Mouse (Mus musculus): Measurements from ENCODE around the gene Ctla4. TPM values are rescaled to one million over a fixed set of nuclear protein-coding genes. Genes with fewer than 3 reads are reported as not detected.

Ctla4 gene
- under 1 TPM in 1 of 2 experiments, not detected in 1; 0.13 TPM for total RNA-seq (2021)
- long read RNA-seq, experiment 1, result 0 reads
- long read RNA-seq, experiment 2, result 0 reads

GRCm38 (mm10) chr1:60886981-60887380, at the start of gene Ctla4:
Gene Ctla4 (plus strand): TSS chr1:60887000.
- no peak for DNase-seq
- intact Hi-C loops (cut with DNase I), result no loop called here

DNA sequence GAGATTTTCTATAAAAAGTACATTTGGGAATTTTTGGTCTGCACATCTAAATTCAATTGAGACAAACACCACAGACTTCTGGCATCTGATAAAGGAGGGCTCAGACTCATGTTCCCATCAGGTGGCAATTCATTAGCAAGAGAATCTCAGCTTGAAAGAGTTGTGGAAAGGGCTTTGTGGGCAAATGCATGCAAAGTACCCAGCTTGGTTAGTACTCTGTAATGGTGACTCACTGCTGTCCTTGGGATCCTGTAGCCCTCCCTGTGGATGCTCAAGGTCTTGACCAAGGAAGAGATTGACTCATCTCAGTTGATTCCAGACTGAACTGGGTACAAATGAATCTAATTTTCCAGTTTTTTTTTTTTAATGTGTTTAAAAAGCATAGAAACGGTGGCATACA, 47.6 kb upstream of the Ctla4 start:
- no peak for DNase-seq
- intact Hi-C loops (cut with DNase I), result no loop called here

DNA sequence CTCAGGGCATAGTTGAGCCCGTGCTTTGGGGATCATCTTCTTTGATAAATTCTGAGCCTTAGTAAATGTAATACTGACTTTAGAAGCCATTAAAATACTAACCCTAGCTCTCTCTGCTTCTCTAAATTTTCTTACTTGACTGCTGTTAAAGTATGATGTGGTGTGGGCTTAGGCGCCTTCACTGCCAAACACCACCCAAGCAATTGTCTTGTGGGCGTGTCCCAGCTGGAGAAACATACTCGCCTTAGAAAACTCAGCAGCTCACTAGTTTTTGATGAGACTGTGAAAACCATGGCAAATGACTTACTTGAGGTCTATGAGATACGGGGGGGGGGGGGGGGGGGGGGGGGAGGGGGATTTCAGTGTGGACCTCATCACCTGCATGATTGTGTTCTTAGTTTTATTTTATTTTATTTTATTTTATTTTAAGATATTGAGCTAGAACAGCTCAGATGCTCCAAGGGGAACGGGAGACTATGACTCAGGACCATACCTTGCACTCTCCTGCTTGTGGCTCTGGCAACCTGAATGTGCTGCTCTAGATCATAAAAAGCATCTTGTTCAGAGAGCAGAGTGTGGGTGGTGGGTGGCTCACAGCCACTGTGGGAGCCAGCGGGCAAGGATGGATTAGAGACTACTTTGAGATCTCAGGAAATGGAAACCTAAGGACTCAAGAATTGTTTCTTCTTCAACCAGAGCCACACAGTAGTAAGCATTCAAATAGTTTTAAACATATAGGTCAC, 41.3 kb upstream of the Ctla4 start:
- intact Hi-C loops (cut with DNase I), result no loop called here
- no peak for DNase-seq

DNA sequence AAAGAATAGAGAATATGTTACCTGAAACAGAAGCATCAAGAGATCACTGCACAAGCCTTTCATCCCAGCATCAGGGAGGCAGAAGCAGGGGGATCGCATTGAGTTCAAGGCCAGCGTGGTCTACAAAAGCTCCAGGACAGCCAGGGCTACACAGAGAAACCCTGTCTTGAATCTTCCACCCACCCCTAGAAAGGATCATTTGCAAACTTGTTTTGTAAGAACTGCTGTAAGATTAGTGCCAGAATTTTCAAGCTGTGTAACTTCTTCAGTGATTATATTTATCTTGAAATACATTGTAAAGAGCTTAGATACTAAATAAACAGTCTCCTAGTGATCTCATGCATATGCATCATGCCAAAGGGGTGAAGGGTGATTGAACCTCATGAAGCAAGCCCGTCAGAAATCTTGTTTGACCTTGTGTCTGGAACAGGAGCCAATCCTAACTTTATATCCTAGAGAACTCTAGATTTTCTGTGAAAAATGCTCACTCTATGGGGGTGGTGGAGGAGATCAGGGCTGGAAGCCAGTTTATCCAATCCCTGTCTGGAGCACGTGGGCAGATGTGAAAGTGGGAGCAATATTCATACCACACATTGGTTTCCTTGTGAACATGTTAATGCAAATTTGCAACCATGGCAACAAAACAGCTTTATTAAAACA, 40.1 kb upstream of the Ctla4 start:
- intact Hi-C loops (cut with DNase I), result no loop called here
- DNase-seq, result no peak

- no peak for DNase-seq
- intact Hi-C loops (cut with DNase I), result no loop called here
Measured at GRCm38 (mm10) chr1:60849112-60849511, 37.7 kb upstream of the Ctla4 start.

DNA sequence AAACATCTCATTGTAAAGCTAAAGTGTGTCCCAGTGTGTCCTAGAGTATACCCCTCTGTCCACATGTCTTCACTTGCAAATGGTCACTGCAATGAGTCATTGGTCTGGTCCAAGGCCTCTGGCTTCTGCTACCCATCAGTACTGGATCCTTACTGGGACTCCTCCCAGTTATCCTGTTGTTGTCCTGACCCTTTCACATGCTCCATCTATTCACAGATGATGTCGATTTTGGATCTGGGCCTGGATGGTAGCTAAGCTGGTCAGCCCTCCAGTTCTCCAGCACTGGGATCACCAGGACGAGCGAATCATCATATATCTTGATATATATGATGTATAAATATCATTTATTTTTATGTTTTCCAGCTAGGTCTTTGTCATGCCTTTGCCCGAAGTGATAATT, 37.0 kb upstream of the Ctla4 start:
- intact Hi-C loops (cut with DNase I), result loop anchor here (10.0 kb wide), 1 partner anchor 135 kb away; the partner anchor contains the start of gene Cd28
- DNase-seq, result no peak

DNA sequence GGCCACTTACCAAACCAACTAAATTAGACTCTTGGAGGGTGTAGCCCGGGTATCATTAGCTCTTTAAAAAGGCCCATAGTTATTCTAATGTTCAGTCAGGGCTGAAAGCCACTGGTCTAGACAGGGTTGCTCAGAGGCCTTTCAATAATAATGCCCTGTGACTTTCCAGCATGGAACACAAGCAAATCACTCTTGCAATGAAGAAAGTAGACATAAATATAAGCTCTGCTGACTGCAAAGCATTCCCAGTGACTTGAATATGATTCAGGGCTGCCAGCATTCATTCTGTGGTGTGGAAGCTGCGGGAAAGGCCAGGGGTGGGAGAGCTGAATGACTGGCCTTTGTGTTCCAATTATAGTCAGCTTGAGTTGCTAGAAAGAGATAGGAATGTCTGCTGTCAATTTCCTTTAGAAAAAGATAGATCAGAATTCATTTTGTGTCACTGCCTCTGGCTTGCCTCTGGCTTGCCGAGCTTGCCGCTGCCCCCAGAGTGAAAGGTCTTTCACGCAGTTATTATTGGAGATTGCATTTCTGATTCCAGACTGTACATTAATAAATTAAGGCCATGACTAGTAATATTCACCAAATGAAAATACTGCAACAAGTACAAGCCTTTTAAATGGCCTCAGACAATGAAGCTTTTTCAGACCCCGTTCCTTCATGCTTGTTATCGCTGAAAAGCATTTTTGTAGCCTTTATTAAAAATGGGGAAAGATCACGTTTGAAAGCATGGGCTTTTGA, 35.6 kb upstream of the Ctla4 start:
- intact Hi-C loops (cut with DNase I), result loop anchor here (10.0 kb wide), 1 partner anchor 136 kb away; the partner anchor contains the start of gene Cd28
- DNase-seq, result no peak

- intact Hi-C loops (cut with DNase I), result loop anchor here (10.0 kb wide), 1 partner anchor 137 kb away; the partner anchor contains the start of gene Cd28
- no peak for DNase-seq
Measured at GRCm38 (mm10) chr1:60852075-60852769, 34.6 kb upstream of the Ctla4 start.

GRCm38 (mm10) chr1:60852770-60853147, 34.0 kb upstream of the Ctla4 start:
- intact Hi-C loops (cut with DNase I), result loop anchor here (10.0 kb wide), 1 partner anchor 138 kb away; the partner anchor contains the start of gene Cd28
- no peak for DNase-seq

- no peak for DNase-seq
- intact Hi-C loops (cut with DNase I), result loop anchor here (10.0 kb wide), 1 partner anchor 139 kb away; the partner anchor contains the start of gene Cd28
Measured at GRCm38 (mm10) chr1:60853330-60853956, 33.4 kb upstream of the Ctla4 start.

GRCm38 (mm10) chr1:60853991-60854390, 32.8 kb upstream of the Ctla4 start:
- intact Hi-C loops (cut with DNase I), result loop anchor here (1.0 to 10.0 kb wide), 2 partner anchors 139 to 245 kb away; partner anchors contain the start of gene Cd28
- no peak for DNase-seq

- intact Hi-C loops (cut with DNase I), result loop anchor here (10.0 kb wide), 1 partner anchor 143 kb away; the partner anchor contains the start of gene Cd28
- DNase-seq, result no peak
Measured at GRCm38 (mm10) chr1:60857351-60858220, 29.2 kb upstream of the Ctla4 start.

GRCm38 (mm10) chr1:60859159-60859558, 27.6 kb upstream of the Ctla4 start:
- intact Hi-C loops (cut with DNase I), result loop anchor here (10.0 kb wide), 1 partner anchor 144 kb away; the partner anchor contains the start of gene Cd28
- no peak for DNase-seq

DNA sequence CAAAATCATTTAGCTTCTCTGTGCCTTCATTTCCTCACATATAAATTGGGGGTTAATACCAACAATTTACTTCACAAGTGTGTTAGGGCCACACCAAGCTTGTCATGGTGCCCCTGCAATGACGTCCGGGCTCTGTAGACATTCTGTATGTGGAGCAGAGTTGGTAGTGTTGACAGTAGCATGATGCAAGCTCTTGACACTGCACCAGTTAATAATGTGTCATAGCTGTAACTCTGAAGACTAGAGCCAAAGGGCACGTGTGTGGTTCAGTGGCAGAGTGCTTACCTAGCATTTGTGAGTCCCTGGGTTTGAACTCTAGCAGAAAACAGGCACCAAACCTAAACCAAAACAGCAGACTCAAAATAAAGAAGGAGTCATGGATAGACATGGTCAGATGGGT, 27.0 kb upstream of the Ctla4 start:
- DNase-seq, result no peak
- intact Hi-C loops (cut with DNase I), result loop anchor here (5.0 to 10.0 kb wide), 3 partner anchors 145 to 453 kb away; partner anchors contain the start of genes Abi2 and Cd28

DNA sequence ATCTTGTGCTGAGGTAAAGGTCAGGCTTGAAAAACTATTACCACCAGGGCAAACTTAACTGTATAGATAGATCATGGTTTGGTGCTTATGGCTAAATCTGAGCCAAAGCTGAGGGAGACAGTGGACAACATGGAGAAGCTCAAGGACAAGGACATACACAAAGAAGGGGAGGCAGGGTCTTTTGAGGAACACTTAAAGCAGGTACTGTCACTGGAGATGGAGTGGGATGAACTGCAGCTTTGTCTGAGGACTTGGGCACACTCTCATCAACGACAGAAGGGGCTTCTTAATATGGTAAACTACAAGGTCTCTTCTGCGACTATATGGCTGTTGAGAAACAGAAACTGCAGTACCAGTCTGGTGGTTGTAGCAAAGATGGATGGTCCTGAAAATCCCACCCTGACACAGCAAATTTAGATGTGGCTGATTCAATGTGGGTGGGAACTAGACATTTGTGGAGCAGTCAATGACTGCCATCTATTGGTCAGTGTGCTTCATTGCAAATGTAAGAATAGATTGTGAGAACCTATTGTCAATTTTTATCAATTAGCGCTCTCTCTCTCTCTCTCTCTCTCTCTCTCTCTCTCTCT, 26.3 kb upstream of the Ctla4 start:
- intact Hi-C loops (cut with DNase I), result loop anchor here (5.0 kb wide), 2 partner anchors 358 to 453 kb away; partner anchors contain the start of gene Abi2
- no peak for DNase-seq

GRCm38 (mm10) chr1:60860955-60861354, 25.8 kb upstream of the Ctla4 start:
- intact Hi-C loops (cut with DNase I), result loop anchor here (5.0 kb wide), 2 partner anchors 359 to 454 kb away; partner anchors contain the start of gene Abi2
- no peak for DNase-seq

- no peak for DNase-seq
- intact Hi-C loops (cut with DNase I), result loop anchor here (5.0 kb wide), 2 partner anchors 359 to 454 kb away; partner anchors contain the start of gene Abi2
Measured at GRCm38 (mm10) chr1:60861431-60861830, 25.4 kb upstream of the Ctla4 start.

GRCm38 (mm10) chr1:60862510-60862909, 24.3 kb upstream of the Ctla4 start:
- intact Hi-C loops (cut with DNase I), result loop anchor here (5.0 kb wide), 2 partner anchors 360 to 455 kb away; partner anchors contain the start of gene Abi2
- DNase-seq, result no peak
